Mouse (Mus musculus) neutrophil, adult 5-6 weeks (primary cell): ENCODE data around the gene Olfr1100. TPM values are rescaled to one million over a fixed set of nuclear protein-coding genes. Genes with fewer than 3 reads are reported as not detected.

Experiments used
- ATAC-seq: fragments of 151-379, 151-347 bp; 2 replicates; pipeline ENCODE4 v1.8.0; 2017; ENCODE audit warnings: mild to moderate bottlenecking, moderate TSS enrichment; ENCODE audit not compliant: insufficient number of reproducible peaks, poor library complexity, low FRiP score, severe bottlenecking; ENCODE audit errors: extremely low read depth
- total RNA-seq: library from RNA; stranded (forward); fragments of 200-1000 nt; gene quantifications from 2 replicates; pipeline ENCODE4 v1.2.3, GENCODE M21; 2017

Gene Olfr1100
- not detected in 2 replicates for total RNA-seq

DNA sequence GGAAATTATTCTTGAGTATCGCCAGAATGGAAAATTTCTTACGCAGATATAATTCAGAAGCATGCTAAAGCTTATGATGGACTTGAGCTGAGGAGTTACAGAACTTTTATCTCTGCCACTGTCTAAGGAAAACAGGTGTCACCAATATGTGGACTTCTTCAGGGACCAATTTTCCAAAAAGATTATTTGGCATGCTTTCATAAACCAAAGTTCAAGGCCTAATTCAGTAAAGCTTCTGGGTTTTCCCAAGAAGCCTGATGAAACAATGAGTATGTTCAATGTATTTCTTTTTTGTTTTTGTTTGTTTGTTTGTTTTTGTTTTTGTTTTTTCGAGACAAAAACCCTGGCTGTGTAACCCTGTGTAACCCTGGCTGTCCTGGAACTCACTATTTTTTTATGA is at the start of gene Olfr1100:
Gene Olfr1100, minus strand, starts transcription at position 101 of the 400 bp plus-strand sequence.
- ATAC-seq, result no peak

- ATAC-seq, result no peak
Measured at GRCm38 (mm10) chr2:87026980-87027379, 47.2 kb upstream of the Olfr1100 start, which contains the start of gene Olfr1104. Gene Olfr1104 (minus strand): TSS chr2:87027080.

DNA sequence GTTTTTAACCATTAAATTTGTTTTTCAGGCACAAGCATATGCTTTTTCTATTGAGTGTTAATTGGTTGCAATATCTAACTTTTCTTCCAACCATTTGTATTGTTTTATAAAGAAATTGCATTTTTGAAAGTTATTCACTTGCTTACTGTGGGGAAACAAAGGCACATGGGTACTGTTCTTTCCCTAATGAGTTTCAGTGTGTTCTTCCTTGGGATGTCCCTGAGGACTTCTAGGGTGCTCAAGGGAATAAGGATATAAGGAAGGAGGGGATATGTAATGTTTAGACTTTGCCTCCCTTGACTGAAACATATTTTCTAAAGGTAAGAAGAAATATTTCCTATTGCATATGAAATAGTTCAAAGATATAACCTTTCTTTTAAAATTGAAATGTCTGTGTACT is 18.3 kb upstream of the Olfr1100 start, which contains the start of gene Olfr1102:
Gene Olfr1102, plus strand, starts transcription at position 301 of the 400 bp plus-strand sequence.
- no peak for ATAC-seq

DNA sequence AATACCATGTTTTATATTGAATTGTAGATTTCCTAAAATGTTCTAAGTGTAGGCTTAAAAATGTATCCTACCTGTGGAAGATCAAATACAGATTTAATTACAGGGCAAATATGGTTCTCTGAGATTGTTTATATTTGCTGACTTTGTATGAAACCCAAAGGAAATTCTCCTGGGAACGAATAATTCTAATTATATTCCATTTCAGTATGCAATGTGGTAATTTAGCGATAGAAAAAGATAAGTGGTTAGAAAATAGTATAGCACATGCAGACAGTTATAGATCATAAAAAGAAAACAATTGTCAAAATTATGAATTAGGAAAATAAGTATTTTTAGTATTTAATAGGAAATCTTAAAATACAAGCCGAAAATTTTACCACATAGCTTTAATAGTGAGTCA is 11.4 kb upstream of the Olfr1100 start, which contains the start of gene Olfr1101:
Gene Olfr1101, minus strand, starts transcription at position 101 of the 400 bp plus-strand sequence.
- no peak for ATAC-seq

DNA sequence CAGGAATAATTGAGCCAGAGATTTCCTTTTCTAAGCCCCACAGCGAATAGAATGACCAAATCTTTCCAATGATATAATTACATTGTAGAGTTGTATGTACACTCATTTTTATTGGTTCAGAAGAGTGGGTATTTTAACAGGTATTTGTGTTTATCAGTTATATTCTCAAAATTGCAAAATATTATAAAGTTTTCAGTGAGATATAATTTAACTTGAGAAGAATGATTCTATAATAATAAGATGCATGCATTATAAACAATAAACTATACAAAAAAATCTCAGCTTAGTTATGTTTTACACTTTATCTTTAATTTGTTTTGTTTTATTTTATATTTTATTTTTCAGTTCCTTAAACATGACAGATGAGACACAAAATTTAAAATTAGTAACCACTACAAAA is 19.2 kb downstream of the Olfr1100 start, which contains the start of gene Olfr1099:
Gene Olfr1099, minus strand, starts transcription at position 101 of the 400 bp plus-strand sequence.
- no peak for ATAC-seq

- no peak for ATAC-seq
Measured at GRCm38 (mm10) chr2:86926557-86926956, 53.2 kb downstream of the Olfr1100 start.

Other genes with a start within 250 kb of the Olfr1100 start
- not detected in 2 replicates for gene Olfr1089, start 246.3 kb downstream of the Olfr1100 start, total RNA-seq
- gene Olfr1090, start 221.0 kb downstream of the Olfr1100 start, total RNA-seq, result not detected in 2 replicates
- gene Olfr1093, start 197.5 kb downstream of the Olfr1100 start, total RNA-seq, result not detected in 2 replicates
- gene Olfr141, start 169.9 kb downstream of the Olfr1100 start, total RNA-seq, result 0.12 TPM in 1 of 2 replicates, not detected in the other
- gene Olfr1094, start 155.3 kb downstream of the Olfr1100 start, total RNA-seq, result 0.37 TPM in 1 of 2 replicates, not detected in the other
- gene Olfr1095, start 128.3 kb downstream of the Olfr1100 start, total RNA-seq, result not detected in 2 replicates
- not detected in 2 replicates for gene Gm13723, start 105.2 kb downstream of the Olfr1100 start, total RNA-seq
- not detected in 2 replicates for gene Olfr1097, start 87.7 kb downstream of the Olfr1100 start, total RNA-seq
- gene Olfr1098, start 55.4 kb downstream of the Olfr1100 start, total RNA-seq, result not detected in 2 replicates
- 0.12 TPM in 1 of 2 replicates, not detected in the other for gene Olfr1099, start 19.3 kb downstream of the Olfr1100 start, total RNA-seq
- not detected in 2 replicates for gene Olfr1101, start 11.3 kb upstream of the Olfr1100 start, total RNA-seq
- not detected in 2 replicates for gene Olfr1102, start 18.4 kb upstream of the Olfr1100 start, total RNA-seq
- not detected in 2 replicates for gene Olfr1104, start 47.1 kb upstream of the Olfr1100 start, total RNA-seq
- 0.49 TPM in 1 of 2 replicates, not detected in the other for gene Olfr1105, start 56.6 kb upstream of the Olfr1100 start, total RNA-seq
- gene Olfr1106, start 72.3 kb upstream of the Olfr1100 start, total RNA-seq, result not detected in 2 replicates
- gene Olfr1107, start 95.9 kb upstream of the Olfr1100 start, total RNA-seq, result not detected in 2 replicates
- not detected in 2 replicates for gene Olfr1109, start 116.1 kb upstream of the Olfr1100 start, total RNA-seq
- gene Olfr259, start 134.6 kb upstream of the Olfr1100 start, total RNA-seq, result not detected in 2 replicates
- not detected in 2 replicates for gene Olfr1110, start 160.3 kb upstream of the Olfr1100 start, total RNA-seq
- gene Olfr1111, start 172.7 kb upstream of the Olfr1100 start, total RNA-seq, result not detected in 2 replicates
- gene Olfr1112, start 207.8 kb upstream of the Olfr1100 start, total RNA-seq, result not detected in 2 replicates
- gene Olfr1113, start 229.0 kb upstream of the Olfr1100 start, total RNA-seq, result not detected in 2 replicates